Mouse (Mus musculus): ENCODE measurements around the gene Tox2. TPM values are rescaled to one million over a fixed set of nuclear protein-coding genes. Genes with fewer than 3 reads are reported as not detected.

Gene Tox2
- polyA plus RNA-seq, 1 experiment from 2014 or later, result 22.9 TPM

DNA sequence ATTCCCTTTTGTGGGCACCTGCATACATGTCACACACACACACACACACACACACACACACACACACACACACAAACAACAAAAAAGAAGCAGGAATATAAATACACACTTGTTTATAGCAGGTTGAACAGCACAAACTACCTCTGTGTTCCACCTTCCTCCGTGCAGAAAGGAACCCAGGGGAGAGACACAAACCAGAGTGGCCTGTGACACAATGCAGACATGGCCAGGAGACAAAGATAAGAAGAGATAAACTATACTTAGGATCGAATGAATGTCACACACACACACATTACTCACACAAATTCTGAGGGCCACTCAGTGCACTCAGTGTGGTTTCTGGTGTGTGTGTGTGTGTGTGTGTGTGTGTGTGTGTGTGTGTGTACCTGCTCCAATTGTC, 156.3 kb downstream of the Tox2 start:
- Histone ChIP-seq H3K36me3 (ENCODE audit: control insufficient read depth, insufficient read depth) (no peaks in the 10 kb centered on the region), H3K27me3 (replicated peaks; ENCODE audit: control insufficient read depth, insufficient read depth, low read length) (no peaks in the 10 kb centered on the region), H3K9me3 (ENCODE audit: control insufficient read depth, low read length) (no peaks in the 10 kb centered on the region), H3K4me1 (replicated peaks; ENCODE audit: control insufficient read depth, insufficient read depth, low read length) (no peaks in the 10 kb centered on the region), H3K9ac (replicated peaks; ENCODE audit: low read depth, low read length) (no peak overlapping the region), H3K27ac (ENCODE audit: low read length) (no peak overlapping the region), H3K4me2 (ENCODE audit: low read length) (no peak overlapping the region), H3K4me3 (replicated peaks; ENCODE audit: low read length) (no peak overlapping the region)
- no peak for ATAC-seq
- WGBS, result 78% methylated on average over 2 of the region's 2 CpGs

DNA sequence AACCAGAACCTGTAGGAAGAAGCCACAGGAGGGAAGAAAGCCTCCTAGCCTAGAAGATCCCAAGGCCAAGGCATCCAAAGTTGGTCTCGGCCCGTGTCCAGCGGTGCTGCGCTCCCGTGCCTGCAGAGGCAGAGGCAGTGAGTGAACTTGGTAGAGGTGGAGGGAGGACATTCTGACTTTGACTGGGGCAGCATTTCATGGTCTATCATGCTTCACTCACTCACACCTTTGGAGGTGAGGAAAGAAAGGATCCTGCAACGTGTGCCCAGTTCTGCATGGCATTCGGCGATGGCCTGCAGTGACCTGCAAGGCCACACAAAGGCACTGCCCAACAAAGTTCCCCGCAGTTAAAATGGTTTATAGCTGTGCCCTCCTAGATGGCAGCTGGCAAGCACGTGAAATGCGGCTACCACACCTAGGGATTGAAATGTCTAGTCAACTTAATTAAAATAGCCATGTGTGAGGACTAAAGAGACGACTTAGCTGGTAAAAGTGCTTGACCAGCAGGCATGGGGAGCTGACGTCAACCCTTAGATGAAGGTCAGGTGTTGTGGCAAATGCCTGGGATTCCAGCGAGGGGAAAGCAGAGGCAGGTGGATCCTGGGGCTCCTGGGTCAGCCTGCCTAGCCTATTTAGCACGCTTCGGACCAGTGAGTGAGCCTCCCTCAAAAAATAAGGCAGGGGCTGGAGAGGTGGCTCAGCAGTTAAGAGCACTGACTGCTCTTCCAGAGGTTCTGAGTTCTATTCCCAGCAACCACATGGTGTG, 158.1 kb downstream of the Tox2 start:
- Histone ChIP-seq H3K4me1 (replicated peaks; ENCODE audit: control insufficient read depth, insufficient read depth, low read length) (no peaks in the 10 kb centered on the region), H3K9ac (replicated peaks; ENCODE audit: low read depth, low read length) (no peak overlapping the region), H3K27ac (ENCODE audit: low read length) (no peak overlapping the region), H3K4me3 (replicated peaks; ENCODE audit: low read length) (no peak overlapping the region), H3K9me3 (ENCODE audit: control insufficient read depth, low read length) (no peaks in the 10 kb centered on the region), H3K27me3 (replicated peaks; ENCODE audit: control insufficient read depth, insufficient read depth, low read length) (no peaks in the 10 kb centered on the region), H3K36me3 (ENCODE audit: control insufficient read depth, insufficient read depth) (no peaks in the 10 kb centered on the region), H3K4me2 (ENCODE audit: low read length) (no peak overlapping the region)
- no peak for ATAC-seq
- 84% methylated on average over 16 of the region's 16 CpGs for WGBS

DNA sequence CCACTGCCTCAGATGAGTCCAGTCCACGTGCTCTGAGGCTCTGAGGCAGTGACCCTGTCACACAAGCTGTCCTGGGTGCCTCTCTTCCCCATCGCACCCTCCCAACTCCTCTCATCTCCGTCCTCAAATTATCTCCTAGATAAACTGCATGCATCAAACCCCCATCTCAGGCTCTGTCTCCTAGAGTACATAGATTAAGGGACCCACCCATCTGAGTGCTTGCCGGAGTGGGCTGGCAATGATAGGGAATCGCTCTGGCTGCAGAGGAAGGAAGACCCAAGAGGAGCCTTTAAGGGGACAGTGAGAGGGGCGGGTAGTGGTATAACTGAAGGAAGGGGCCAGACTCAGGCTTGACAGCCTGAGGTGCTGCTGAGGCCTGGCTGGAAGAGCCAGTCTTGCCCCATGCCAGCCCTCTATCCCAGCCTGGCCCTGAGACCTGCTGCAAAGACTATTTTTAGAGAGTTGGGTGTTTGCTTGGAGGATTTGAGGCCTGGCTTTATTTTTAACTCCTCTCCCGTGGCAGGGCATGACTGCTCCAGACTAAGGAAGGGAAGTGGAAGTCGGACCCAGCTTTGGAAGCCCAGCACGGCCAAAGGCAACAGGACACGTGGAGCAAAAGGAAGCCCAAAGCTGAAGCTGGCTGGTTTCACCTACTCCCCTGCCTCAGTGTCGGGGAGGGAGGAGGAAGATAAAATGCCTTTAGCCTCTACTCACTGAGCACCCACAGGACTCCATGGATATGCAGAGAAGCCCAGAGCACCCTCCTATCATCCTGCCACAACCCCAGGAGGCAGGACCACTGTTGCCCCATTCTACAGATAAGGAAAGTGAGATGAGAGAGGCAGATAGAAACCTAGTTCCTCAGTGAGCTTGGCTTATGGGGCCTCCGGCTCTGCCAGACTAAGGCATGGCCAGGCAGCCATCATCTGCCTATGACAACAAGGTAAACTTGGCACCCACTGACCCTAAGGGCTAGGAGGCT, 160.3 kb downstream of the Tox2 start:
- no peak overlapping the region for H3K4me2 ChIP-seq (ENCODE audit: low read length)
- H3K9me3 ChIP-seq (ENCODE audit: control insufficient read depth, low read length), result no peaks in the 10 kb centered on the region
- WGBS, result 81% methylated on average over 12 of the region's 12 CpGs
- no peaks in the 10 kb centered on the region for H3K4me1 ChIP-seq (replicated peaks; ENCODE audit: control insufficient read depth, insufficient read depth, low read length)
- H3K9ac ChIP-seq (replicated peaks; ENCODE audit: low read depth, low read length), result no peak overlapping the region
- H3K36me3 ChIP-seq (ENCODE audit: control insufficient read depth, insufficient read depth), result no peaks in the 10 kb centered on the region
- H3K27ac ChIP-seq (ENCODE audit: low read length), result no peak overlapping the region
- H3K4me3 ChIP-seq (replicated peaks; ENCODE audit: low read length), result no peak overlapping the region
- no peaks in the 10 kb centered on the region for H3K27me3 ChIP-seq (replicated peaks; ENCODE audit: control insufficient read depth, insufficient read depth, low read length)
- ATAC-seq, result no peak

DNA sequence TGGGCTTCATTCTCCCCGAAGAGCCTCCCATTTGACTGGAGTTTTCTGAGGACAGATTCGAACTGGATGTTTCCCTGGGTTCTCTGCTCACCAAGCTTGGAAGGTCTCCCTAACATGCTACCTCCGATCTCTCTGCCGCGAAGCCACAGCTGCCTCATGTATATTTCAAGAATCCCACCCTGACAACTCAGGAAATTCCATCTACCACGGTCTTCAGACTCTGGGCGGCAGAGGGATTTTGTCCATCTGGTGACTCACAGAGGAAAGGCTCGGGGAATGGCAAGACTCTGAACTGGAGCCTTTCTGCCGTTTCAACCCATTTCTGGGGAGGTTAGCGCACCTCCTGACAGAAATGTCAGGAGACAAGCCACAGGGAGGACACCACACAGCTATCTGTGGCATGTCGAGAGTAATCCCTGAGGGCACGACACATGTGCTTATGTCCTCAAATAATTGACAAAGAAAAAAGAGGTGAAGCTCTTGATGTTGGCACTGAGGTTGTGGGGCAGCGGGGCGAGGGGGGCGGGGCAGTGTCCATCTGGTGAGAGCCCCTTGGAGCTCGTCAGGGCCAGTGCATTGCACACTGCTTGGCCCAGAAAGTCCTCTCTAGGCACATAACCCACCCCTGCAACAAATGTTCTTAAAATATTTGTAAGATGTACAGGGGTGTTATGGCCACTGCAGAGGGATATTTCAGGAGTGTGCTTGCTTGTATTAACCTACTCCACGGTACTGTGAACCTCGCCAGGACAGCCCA, 162.0 kb downstream of the Tox2 start:
- Histone ChIP-seq H3K36me3 (ENCODE audit: control insufficient read depth, insufficient read depth) (no peaks in the 10 kb centered on the region), H3K4me3 (replicated peaks; ENCODE audit: low read length) (no peak overlapping the region), H3K27me3 (replicated peaks; ENCODE audit: control insufficient read depth, insufficient read depth, low read length) (no peaks in the 10 kb centered on the region), H3K4me1 (replicated peaks; ENCODE audit: control insufficient read depth, insufficient read depth, low read length) (no peaks in the 10 kb centered on the region), H3K9ac (replicated peaks; ENCODE audit: low read depth, low read length) (no peak overlapping the region), H3K27ac (ENCODE audit: low read length) (no peak overlapping the region), H3K4me2 (ENCODE audit: low read length) (no peak overlapping the region), H3K9me3 (ENCODE audit: control insufficient read depth, low read length) (no peaks in the 10 kb centered on the region)
- no peak for ATAC-seq
- WGBS, result 82% methylated on average over 18 of the region's 18 CpGs

DNA sequence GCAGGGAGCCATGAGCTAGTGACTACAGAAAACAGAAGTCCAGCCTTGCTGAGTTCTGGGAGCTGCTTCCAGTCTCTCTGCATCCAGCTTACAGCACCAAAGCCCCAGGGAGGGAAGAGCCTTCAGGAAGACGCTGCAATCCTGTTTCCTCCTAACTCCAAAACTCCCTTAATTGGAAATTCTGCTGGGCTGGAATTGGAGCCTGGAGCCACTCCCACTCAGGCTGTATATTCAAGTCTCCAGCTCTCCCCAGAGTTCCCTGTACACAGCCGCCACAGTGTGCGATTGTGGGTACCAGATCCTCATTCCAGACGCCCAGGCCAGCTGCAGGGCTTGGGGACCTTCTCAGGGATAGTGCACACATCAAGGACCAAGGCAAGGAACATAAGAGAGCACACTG, 167.2 kb downstream of the Tox2 start:
- Histone ChIP-seq H3K4me1 (replicated peaks; ENCODE audit: control insufficient read depth, insufficient read depth, low read length) (no peaks in the 10 kb centered on the region), H3K9me3 (ENCODE audit: control insufficient read depth, low read length) (no peaks in the 10 kb centered on the region), H3K9ac (replicated peaks; ENCODE audit: low read depth, low read length) (no peak overlapping the region), H3K27me3 (replicated peaks; ENCODE audit: control insufficient read depth, insufficient read depth, low read length) (peaks cover 3% of the 10 kb centered on the region; the same call in 1 of the 2 replicates), H3K36me3 (ENCODE audit: control insufficient read depth, insufficient read depth) (no peaks in the 10 kb centered on the region), H3K27ac (ENCODE audit: low read length) (no peak overlapping the region), H3K4me3 (replicated peaks; ENCODE audit: low read length) (no peak overlapping the region), H3K4me2 (ENCODE audit: low read length) (no peak overlapping the region)
- WGBS, result 56% methylated on average over 4 of the region's 4 CpGs
- no peak for ATAC-seq

DNA sequence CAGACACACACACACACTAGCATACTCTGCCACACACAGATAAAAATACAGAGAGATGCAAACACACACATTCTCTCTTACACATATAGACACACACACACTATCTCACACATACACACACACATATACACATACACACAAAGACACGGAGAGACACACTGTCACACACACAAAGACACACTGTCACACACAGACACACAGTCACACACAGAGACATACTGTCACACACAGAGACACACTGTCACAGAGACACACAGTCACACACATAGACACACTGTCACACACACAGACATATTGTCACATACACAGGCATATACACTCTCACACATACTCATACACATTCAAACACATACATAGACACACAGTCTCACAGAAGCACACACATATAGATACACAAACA, 169.7 kb downstream of the Tox2 start:
- 83% methylated on average over 1 of the region's 1 CpGs for WGBS
- no peak overlapping the region for H3K4me3 ChIP-seq (replicated peaks; ENCODE audit: low read length)
- ATAC-seq, result no peak

More for the DNA sequence above, 169.7 kb downstream of the Tox2 start:
- H3K27me3 ChIP-seq (replicated peaks; ENCODE audit: control insufficient read depth, insufficient read depth, low read length), result peaks cover 20% of the 10 kb centered on the region
- H3K36me3 ChIP-seq (ENCODE audit: control insufficient read depth, insufficient read depth), result no peaks in the 10 kb centered on the region
- H3K4me2 ChIP-seq (ENCODE audit: low read length), result no peak overlapping the region
- H3K27ac ChIP-seq (ENCODE audit: low read length), result no peak overlapping the region
- H3K9ac ChIP-seq (replicated peaks; ENCODE audit: low read depth, low read length), result no peak overlapping the region
- no peaks in the 10 kb centered on the region for H3K4me1 ChIP-seq (replicated peaks; ENCODE audit: control insufficient read depth, insufficient read depth, low read length)
- H3K9me3 ChIP-seq (ENCODE audit: control insufficient read depth, low read length), result no peaks in the 10 kb centered on the region

Other genes with a start within 250 kb of the Tox2 start
- not detected in 2 replicates for gene Sgk2, start 215.8 kb upstream of the Tox2 start, polyA plus RNA-seq (2015; fragmentation: Nextera tagmentation; extraction: Ambion mirVana)
- gene Ift52, start 185.8 kb upstream of the Tox2 start, polyA plus RNA-seq (2015; fragmentation: Nextera tagmentation; extraction: Ambion mirVana), result 38.0 and 38.1 TPM in 2 replicates
- gene Mybl2, start 148.4 kb upstream of the Tox2 start, polyA plus RNA-seq (2015; fragmentation: Nextera tagmentation; extraction: Ambion mirVana), result 9.9 and 10.9 TPM in 2 replicates
- not detected in 2 replicates for gene Gtsf1l, start 115.3 kb upstream of the Tox2 start, polyA plus RNA-seq (2015; fragmentation: Nextera tagmentation; extraction: Ambion mirVana)
- 0.20 and 0.28 TPM in 2 replicates for gene Jph2, start 194.9 kb downstream of the Tox2 start, polyA plus RNA-seq (2015; fragmentation: Nextera tagmentation; extraction: Ambion mirVana)
- 77.3 and 77.4 TPM in 2 replicates for gene Oser1, start 221.6 kb downstream of the Tox2 start, polyA plus RNA-seq (2015; fragmentation: Nextera tagmentation; extraction: Ambion mirVana)
- gene Gdap1l1, start 235.4 kb downstream of the Tox2 start, polyA plus RNA-seq (2015; fragmentation: Nextera tagmentation; extraction: Ambion mirVana), result 103 and 124 TPM in 2 replicates

Data from forebrain, embryonic 16.5 days (tissue).